Mouse (Mus musculus) limb, embryonic 13.5 days (tissue): ENCODE data around the gene Mycl. TPM values are rescaled to one million over a fixed set of nuclear protein-coding genes. Genes with fewer than 3 reads are reported as not detected.

Source experiments
- ATAC-seq: fragments of 200-750 bp; cut with Nextera tagmentation; 2 replicates; pipeline ENCODE4 v1.8.0; 2017; ENCODE audit warnings: low read depth, moderate number of reproducible peaks, moderate TSS enrichment; ENCODE audit not compliant: low FRiP score
- H3K27ac ChIP-seq: fragments of 300-500 bp; sonication (generic); 2 replicates; pipeline ENCODE4 v1.5.1; 2015; ENCODE audit warnings: inconsistent platforms, mild to moderate bottlenecking, moderate library complexity
- H3K27me3 ChIP-seq: fragments of 300-500 bp; sonication (generic); 2 replicates; pipeline ENCODE4 v1.6.1; 2015; ENCODE audit warnings: mild to moderate bottlenecking, inconsistent platforms
- H3K36me3 ChIP-seq: fragments of 300-500 bp; sonication (generic); 2 replicates; pipeline ENCODE4 v1.6.1; 2015; ENCODE audit warnings: inconsistent platforms, mild to moderate bottlenecking, moderate library complexity
- H3K4me1 ChIP-seq: fragments of 300-500 bp; sonication (generic); 2 replicates; pipeline ENCODE4 v1.6.1; 2015; ENCODE audit warnings: inconsistent platforms
- H3K4me2 ChIP-seq: fragments of 300-500 bp; sonication (generic); replicated peaks from 2 replicates; pipeline ENCODE4 v1.6.1; 2015; ENCODE audit warnings: inconsistent platforms, mild to moderate bottlenecking, moderate library complexity
- H3K4me3 ChIP-seq: fragments of 300-500 bp; sonication (generic); 2 replicates; pipeline ENCODE4 v1.5.1; 2015; ENCODE audit warnings: moderate library complexity, mild to moderate bottlenecking, inconsistent platforms
- H3K9ac ChIP-seq: fragments of 300-500 bp; sonication (generic); 2 replicates; pipeline ENCODE4 v1.6.1; 2015; ENCODE audit warnings: mild to moderate bottlenecking, inconsistent platforms
- H3K9me3 ChIP-seq: fragments of 300-500 bp; sonication (generic); 2 replicates; pipeline ENCODE4 v1.6.1; 2016; ENCODE audit warnings: inconsistent platforms
- WGBS: fragments of 180-500 bp; shearing (Covaris S2); methylation state at CpG from one replicate; pipeline ENCODE4 v1.1.7; 2015; 5-methylcytosine and 5-hydroxymethylcytosine counted together
- polyA plus RNA-seq: library from polyadenylated mRNA; unstranded; fragments of >200 nt; fragmentation: Nextera tagmentation; extraction: Ambion mirVana; gene quantifications from 2 replicates; pipeline ENCODE4 v1.2.1, GENCODE M21; 2015

Gene Mycl
- polyA plus RNA-seq, 1 experiment from 2014 or later, result 28.2 TPM

- no peak for ATAC-seq
- Histone ChIP-seq H3K4me1 (0 out of 2 replicates have a peak, but pooled peaks cover 3% of the 10 kb centered on the region), H3K27me3 (no peaks in the 10 kb centered on the region), H3K9me3 (no peaks in the 10 kb centered on the region), H3K27ac (no peak overlapping the region), H3K4me2 (no peak overlapping the region), H3K36me3 (peaks cover 58% of the 10 kb centered on the region), H3K9ac (no peak overlapping the region), H3K4me3 (no peak overlapping the region)
- 92% methylated on average over 13 of the region's 13 CpGs for WGBS
Measured at GRCm38 (mm10) chr4:123026161-123026560, 30.7 kb downstream of the Mycl start.

GRCm38 (mm10) chr4:123026597-123026996 is 31.1 kb downstream of the Mycl start:
- Histone ChIP-seq H3K9me3 (no peaks in the 10 kb centered on the region), H3K36me3 (peaks cover 58% of the 10 kb centered on the region), H3K9ac (no peak overlapping the region), H3K27ac (no peak overlapping the region), H3K27me3 (no peaks in the 10 kb centered on the region), H3K4me1 (0 out of 2 replicates have a peak, but pooled peaks cover 3% of the 10 kb centered on the region), H3K4me3 (no peak overlapping the region), H3K4me2 (no peak overlapping the region)
- WGBS, result 86% methylated on average over 4 of the region's 4 CpGs
- no peak for ATAC-seq

- no peaks in the 10 kb centered on the region for H3K4me1 ChIP-seq
- H3K4me2 ChIP-seq, result no peak overlapping the region
- no peaks in the 10 kb centered on the region for H3K27me3 ChIP-seq
- no peak overlapping the region for H3K9ac ChIP-seq
- ATAC-seq, result no peak
- H3K4me3 ChIP-seq, result no peak overlapping the region
- H3K27ac ChIP-seq, result no peak overlapping the region
- H3K9me3 ChIP-seq, result no peaks in the 10 kb centered on the region
- 88% methylated on average over 2 of the region's 2 CpGs for WGBS
- H3K36me3 ChIP-seq, result peaks cover 51% of the 10 kb centered on the region
Measured at GRCm38 (mm10) chr4:123034841-123035240, 39.4 kb downstream of the Mycl start.

- H3K9ac ChIP-seq, result no peak overlapping the region
- no peaks in the 10 kb centered on the region for H3K27me3 ChIP-seq
- no peak overlapping the region for H3K4me2 ChIP-seq
- H3K4me1 ChIP-seq, result no peaks in the 10 kb centered on the region
- peaks cover 47% of the 10 kb centered on the region for H3K36me3 ChIP-seq
- no peak overlapping the region for H3K27ac ChIP-seq
- H3K9me3 ChIP-seq, result no peaks in the 10 kb centered on the region
- WGBS, result 92% methylated on average over 2 of the region's 2 CpGs
- no peak overlapping the region for H3K4me3 ChIP-seq
- ATAC-seq, result no peak
Measured at GRCm38 (mm10) chr4:123035636-123036035, 40.2 kb downstream of the Mycl start.

GRCm38 (mm10) chr4:123036710-123037109 is 41.3 kb downstream of the Mycl start:
- Histone ChIP-seq H3K4me3 (no peak overlapping the region), H3K4me1 (no peaks in the 10 kb centered on the region), H3K4me2 (no peak overlapping the region), H3K27me3 (no peaks in the 10 kb centered on the region), H3K9ac (no peak overlapping the region), H3K36me3 (peaks cover 42% of the 10 kb centered on the region), H3K9me3 (no peaks in the 10 kb centered on the region), H3K27ac (no peak overlapping the region)
- ATAC-seq, result no peak
- WGBS, result 82% methylated on average over 3 of the region's 3 CpGs

- no peak overlapping the region for H3K9ac ChIP-seq
- H3K4me3 ChIP-seq, result no peak overlapping the region
- no peak overlapping the region for H3K27ac ChIP-seq
- H3K4me2 ChIP-seq, result no peak overlapping the region
- peaks cover 48% of the 10 kb centered on the region for H3K36me3 ChIP-seq
- no peaks in the 10 kb centered on the region for H3K27me3 ChIP-seq
- WGBS, result 94% methylated on average over 6 of the region's 6 CpGs
- no peaks in the 10 kb centered on the region for H3K4me1 ChIP-seq
- no peaks in the 10 kb centered on the region for H3K9me3 ChIP-seq
- no peak for ATAC-seq
Measured at GRCm38 (mm10) chr4:123041131-123041530, 45.7 kb downstream of the Mycl start.

GRCm38 (mm10) chr4:123043858-123044257 is 48.4 kb downstream of the Mycl start:
- no peak for ATAC-seq

GRCm38 (mm10) chr4:123044842-123045241 is 49.4 kb downstream of the Mycl start:
- Histone ChIP-seq H3K27me3 (no peaks in the 10 kb centered on the region), H3K4me2 (no peak overlapping the region), H3K4me1 (peaks cover 4% of the 10 kb centered on the region), H3K27ac (no peak overlapping the region), H3K9ac (no peak overlapping the region), H3K4me3 (no peak overlapping the region), H3K9me3 (no peaks in the 10 kb centered on the region), H3K36me3 (peaks cover 73% of the 10 kb centered on the region)
- 83% methylated on average over 4 of the region's 4 CpGs for WGBS
- ATAC-seq, result no peak

More at GRCm38 (mm10) chr4:123043858-123044257, 48.4 kb downstream of the Mycl start:
- H3K4me2 ChIP-seq, result no peak overlapping the region
- no peaks in the 10 kb centered on the region for H3K27me3 ChIP-seq
- WGBS, result 78% methylated on average over 1 of the region's 1 CpGs
- H3K4me1 ChIP-seq, result no peaks in the 10 kb centered on the region
- no peaks in the 10 kb centered on the region for H3K9me3 ChIP-seq
- H3K27ac ChIP-seq, result no peak overlapping the region
- H3K9ac ChIP-seq, result no peak overlapping the region
- peaks cover 72% of the 10 kb centered on the region for H3K36me3 ChIP-seq
- H3K4me3 ChIP-seq, result no peak overlapping the region

- ATAC-seq, result no peak
- Histone ChIP-seq H3K4me1 (peaks cover 19% of the 10 kb centered on the region), H3K4me2 (no peak overlapping the region), H3K27ac (0 out of 2 replicates have a peak overlapping the region, but pooled peaks have one; percentile 33), H3K27me3 (no peaks in the 10 kb centered on the region), H3K9ac (no peak overlapping the region), H3K4me3 (no peak overlapping the region), H3K36me3 (peaks cover 79% of the 10 kb centered on the region), H3K9me3 (no peaks in the 10 kb centered on the region)
- WGBS, result 76% methylated on average over 3 of the region's 3 CpGs
Measured at GRCm38 (mm10) chr4:123046300-123046699, 50.8 kb downstream of the Mycl start.

GRCm38 (mm10) chr4:123050681-123051211 is 55.3 kb downstream of the Mycl start:
- peaks cover 90% of the 10 kb centered on the region for H3K36me3 ChIP-seq
- WGBS, result 27% methylated on average over 5 of the region's 5 CpGs
- peak; percentile 93 for ATAC-seq

More at GRCm38 (mm10) chr4:123050681-123051211, 55.3 kb downstream of the Mycl start:
- Histone ChIP-seq H3K4me1 (peaks cover 23% of the 10 kb centered on the region), H3K4me3 (no peak overlapping the region), H3K27me3 (no peaks in the 10 kb centered on the region), H3K9me3 (no peaks in the 10 kb centered on the region), H3K4me2 (no peak overlapping the region), H3K9ac (peak overlapping the region; percentile 14; the same call in 1 of the 2 replicates), H3K27ac (peak overlapping the region; percentile 39; the same call in 1 of the 2 replicates)

Other genes with a start within 250 kb of the Mycl start
- gene Ppt1, start 159.4 kb upstream of the Mycl start, polyA plus RNA-seq, result 75.3 and 84.7 TPM in 2 replicates
- 70.4 and 71.3 TPM in 2 replicates for gene Cap1, start 109.6 kb upstream of the Mycl start, polyA plus RNA-seq
- 8.0 and 9.1 TPM in 2 replicates for gene Mfsd2a, start 34.5 kb upstream of the Mycl start, polyA plus RNA-seq
- 19.1 and 21.5 TPM in 2 replicates for gene Trit1, start 20.9 kb downstream of the Mycl start, polyA plus RNA-seq
- gene Bmp8b, start 109.5 kb downstream of the Mycl start, polyA plus RNA-seq, result 0.28 and 0.89 TPM in 2 replicates
- gene Oxct2b, start 120.6 kb downstream of the Mycl start, polyA plus RNA-seq, result 0.10 TPM in 1 of 2 replicates, not detected in the other
- gene Ppie, start 144.3 kb downstream of the Mycl start, polyA plus RNA-seq, result 103 TPM in 2 replicates
- 0.59 and 0.76 TPM in 2 replicates for gene Hpcal4, start 187.6 kb downstream of the Mycl start, polyA plus RNA-seq
- not detected in 2 replicates for gene Nt5c1a, start 205.9 kb downstream of the Mycl start, polyA plus RNA-seq
- gene Heyl, start 237.9 kb downstream of the Mycl start, polyA plus RNA-seq, result 5.7 and 6.5 TPM in 2 replicates